29 mouse cellular contexts compared by ENCODE assay signal in genomic region chr1:154952679-154953078, GRCm38 (mm10).
DNase-seq lines count a peak whose midpoint lies in the region; ATAC-seq lines count a peak whose summit lies in the region.
"Had no signal": no experiment of that assay in that cellular context is flagged by ENCODE, and none has a peak within 500 bp of the region (broad histone marks: within the 10 kb centered on the region; RNA-seq: fewer than 3 reads in every experiment).

No protein-coding gene starts in this region.

- no peak overlapping the region for H3K9ac ChIP-seq in forebrain, embryonic 16.5 days (replicated peaks; ENCODE audit: low read depth, low read length)
- H3K9ac ChIP-seq in forebrain, embryonic 13.5 days: no peak overlapping the region
- no peak overlapping the region for H3K9ac ChIP-seq in midbrain, embryonic 13.5 days (replicated peaks)
- no peak overlapping the region for H3K9ac ChIP-seq in kidney, embryonic 14.5 days (ENCODE audit: low read depth, low read length)
- H3K9ac ChIP-seq: embryonic facial prominence, embryonic 15.5 days; liver, embryonic 12.5 days; liver, postnatal 0 days had no signal

- H3K36me3 ChIP-seq in forebrain, embryonic 16.5 days (ENCODE audit: control insufficient read depth, insufficient read depth): no peaks in the 10 kb centered on the region
- no peaks in the 10 kb centered on the region for H3K36me3 ChIP-seq in forebrain, embryonic 13.5 days (ENCODE audit: poor library complexity, severe bottlenecking)
- H3K36me3 ChIP-seq in midbrain, embryonic 13.5 days: no peaks in the 10 kb centered on the region
- no peaks in the 10 kb centered on the region for H3K36me3 ChIP-seq in midbrain, embryonic 10.5 days
- no peaks in the 10 kb centered on the region for H3K36me3 ChIP-seq in kidney, embryonic 14.5 days (ENCODE audit: control insufficient read depth, insufficient read depth, low read length)
- H3K36me3 ChIP-seq: embryonic facial prominence, embryonic 10.5 days; embryonic facial prominence, embryonic 15.5 days; liver, embryonic 12.5 days had no signal

- peak; percentile 41; the same call in 1 of the 2 replicates for ATAC-seq in forebrain, embryonic 16.5 days
- no peak for ATAC-seq in forebrain, embryonic 13.5 days
- 0 out of 2 replicates have a peak, but pooled peaks have one; percentile 30 for ATAC-seq in midbrain, embryonic 13.5 days
- no peak for ATAC-seq in kidney, embryonic 14.5 days (ENCODE audit: low FRiP score, low TSS enrichment)
- ATAC-seq in cerebellum, adult (ENCODE audit: insufficient number of reproducible peaks, low FRiP score, low TSS enrichment): no peak
- ATAC-seq: intestine, embryonic 16.5 days; liver, embryonic 12.5 days; liver, postnatal 0 days; Patski had no signal

- H3K9me3 ChIP-seq in forebrain, embryonic 16.5 days (ENCODE audit: control insufficient read depth, low read length): no peaks in the 10 kb centered on the region
- H3K9me3 ChIP-seq in forebrain, embryonic 13.5 days (replicated peaks): no peaks in the 10 kb centered on the region
- H3K9me3 ChIP-seq in midbrain, embryonic 13.5 days: no peaks in the 10 kb centered on the region
- no peaks in the 10 kb centered on the region for H3K9me3 ChIP-seq in midbrain, embryonic 10.5 days (replicated peaks)
- no peaks in the 10 kb centered on the region for H3K9me3 ChIP-seq in kidney, embryonic 14.5 days (ENCODE audit: control insufficient read depth, low read length)
- H3K9me3 ChIP-seq: embryonic facial prominence, embryonic 10.5 days; embryonic facial prominence, embryonic 15.5 days; liver, embryonic 12.5 days; megakaryocyte, embryonic 14.5 days had no signal

- no peaks in the 10 kb centered on the region for H3K27me3 ChIP-seq in forebrain, embryonic 16.5 days (replicated peaks; ENCODE audit: control insufficient read depth, insufficient read depth, low read length)
- H3K27me3 ChIP-seq in forebrain, embryonic 13.5 days: peaks cover 24% of the 10 kb centered on the region
- no peaks in the 10 kb centered on the region for H3K27me3 ChIP-seq in midbrain, embryonic 13.5 days
- no peaks in the 10 kb centered on the region for H3K27me3 ChIP-seq in midbrain, embryonic 10.5 days (ENCODE audit: low read depth, poor library complexity, severe bottlenecking)
- H3K27me3 ChIP-seq in kidney, embryonic 14.5 days (ENCODE audit: control insufficient read depth, insufficient read depth, low read length): no peaks in the 10 kb centered on the region
- H3K27me3 ChIP-seq: embryonic facial prominence, embryonic 15.5 days; liver, embryonic 12.5 days had no signal

- peaks cover 7% of the 10 kb centered on the region; the same call in 1 of the 2 replicates for H3K4me1 ChIP-seq in forebrain, embryonic 16.5 days (replicated peaks; ENCODE audit: control insufficient read depth, insufficient read depth, low read length)
- peaks cover 10% of the 10 kb centered on the region for H3K4me1 ChIP-seq in forebrain, embryonic 13.5 days
- peaks cover 12% of the 10 kb centered on the region for H3K4me1 ChIP-seq in midbrain, embryonic 13.5 days (replicated peaks)
- no peaks in the 10 kb centered on the region for H3K4me1 ChIP-seq in midbrain, embryonic 10.5 days
- no peaks in the 10 kb centered on the region for H3K4me1 ChIP-seq in kidney, embryonic 14.5 days (ENCODE audit: control insufficient read depth, insufficient read depth, low read length)
- H3K4me1 ChIP-seq: embryonic facial prominence, embryonic 15.5 days; liver, embryonic 12.5 days; megakaryocyte, embryonic 14.5 days had no signal

- H3K4me3 ChIP-seq in forebrain, embryonic 16.5 days (replicated peaks; ENCODE audit: low read length): no peak overlapping the region
- H3K4me3 ChIP-seq in forebrain, embryonic 13.5 days: no peak overlapping the region
- no peak overlapping the region for H3K4me3 ChIP-seq in midbrain, embryonic 13.5 days (replicated peaks)
- no peak overlapping the region for H3K4me3 ChIP-seq in midbrain, embryonic 10.5 days
- H3K4me3 ChIP-seq in kidney, embryonic 14.5 days (ENCODE audit: low read length): no peak overlapping the region
- H3K4me3 ChIP-seq: embryonic facial prominence, embryonic 10.5 days; embryonic facial prominence, embryonic 15.5 days; liver, embryonic 12.5 days; megakaryocyte, embryonic 14.5 days had no signal

- H3K27ac ChIP-seq in forebrain, embryonic 16.5 days (ENCODE audit: low read length): no peak overlapping the region
- H3K27ac ChIP-seq in forebrain, embryonic 13.5 days: no peak overlapping the region
- H3K27ac ChIP-seq in midbrain, embryonic 13.5 days: 0 out of 2 replicates have a peak overlapping the region, but pooled peaks have one; percentile 4
- H3K27ac ChIP-seq in midbrain, embryonic 10.5 days (replicated peaks): no peak overlapping the region
- H3K27ac ChIP-seq in kidney, embryonic 14.5 days (ENCODE audit: low read depth, low read length): no peak overlapping the region
- H3K27ac ChIP-seq: embryonic facial prominence, embryonic 10.5 days; embryonic facial prominence, embryonic 15.5 days; liver, embryonic 12.5 days; stomach, postnatal 0 days had no signal

- no peak overlapping the region for H3K4me2 ChIP-seq in forebrain, embryonic 16.5 days (ENCODE audit: low read length)
- no peak overlapping the region for H3K4me2 ChIP-seq in forebrain, embryonic 13.5 days
- H3K4me2 ChIP-seq in midbrain, embryonic 13.5 days (replicated peaks): no peak overlapping the region
- H3K4me2 ChIP-seq in kidney, embryonic 14.5 days (replicated peaks; ENCODE audit: low read depth, low read length): no peak overlapping the region
- H3K4me2 ChIP-seq: embryonic facial prominence, embryonic 15.5 days; heart, embryonic 11.5 days; liver, embryonic 12.5 days had no signal

- WGBS in forebrain, embryonic 16.5 days: 79% methylated on average over 2 of the region's 2 CpGs
- 84% methylated on average over 2 of the region's 2 CpGs for WGBS in forebrain, embryonic 13.5 days
- WGBS in midbrain, embryonic 13.5 days: 83% methylated on average over 2 of the region's 2 CpGs
- 85% methylated on average over 2 of the region's 2 CpGs for WGBS in midbrain, embryonic 10.5 days
- 85% methylated on average over 2 of the region's 2 CpGs for whole genome bisulfite sequencing in kidney, embryonic 14.5 days

- DNase-seq in midbrain, embryonic 10.5 days (ENCODE audit: low spot score): no peak
- peak; percentile 28 for DNase-seq in brain, embryonic 18.5 days (ENCODE audit: low read depth, low spot score)
- DNase-seq: adrenal gland, postnatal 14 days; cerebellum, adult 8-10 months; cerebellum, postnatal 25 days; gastrocnemius, postnatal 25 days; heart, adult 18-20 months; heart, postnatal 36 days; kidney, adult 8-10 months; kidney, postnatal 10 days; layer of hippocampus, postnatal 36 days; left cerebral cortex, postnatal 4 days; liver, postnatal 0 days; lung, postnatal 36 days; thymus, adult 2 months; thymus, postnatal 36 days had no signal

Comparison
In these comparisons a context has a peak if more than half of its experiments do, and no peak if none do; other contexts are left out.
1. ATAC-seq: peak in forebrain, embryonic 16.5 days (single experiment) and midbrain, embryonic 13.5 days (single experiment); none in forebrain, embryonic 13.5 days (single experiment), kidney, embryonic 14.5 days (single experiment) and cerebellum, adult (single experiment).